Mouse (Mus musculus) lung, embryonic 16.5 days (tissue): Measurements from ENCODE around the gene Cd247. TPM values are rescaled to one million over a fixed set of nuclear protein-coding genes. Genes with fewer than 3 reads are reported as not detected.

Experiments
- polyA plus RNA-seq: library from polyadenylated mRNA; unstranded; fragments of >200 nt; fragmentation: Nextera tagmentation; extraction: Ambion mirVana; gene quantifications from 2 replicates; pipeline ENCODE4 v1.2.1, GENCODE M21; 2015

The Cd247 gene
- polyA plus RNA-seq, 1 experiment from 2014 or later: 2.1 TPM

Other genes starting within 250 kb of the Cd247 start
- 176 and 183 TPM in 2 replicates for gene Mpzl1, start 154.1 kb upstream of the Cd247 start, polyA plus RNA-seq
- gene Rcsd1, start 78.9 kb upstream of the Cd247 start, polyA plus RNA-seq: 47.8 and 51.5 TPM in 2 replicates
- 60.8 and 68.6 TPM in 2 replicates for gene Creg1, start 24.9 kb upstream of the Cd247 start, polyA plus RNA-seq
- 12.6 and 16.3 TPM in 2 replicates for gene Pou2f1, start 214.0 kb downstream of the Cd247 start, polyA plus RNA-seq